Mouse (Mus musculus) gastrocnemius, postnatal 14 days (tissue): ENCODE results near the gene Gtpbp8. TPM values are rescaled to one million over a fixed set of nuclear protein-coding genes. Genes with fewer than 3 reads are reported as not detected.
A peak's percentile ranks its signal among the peaks of the same experiment; 100 is the strongest.

Source experiments
- DNase-seq: peaks from one replicate; pipeline ENCODE4 v3.0.0; 2021; ENCODE audit warnings: mixed read lengths
- intact Hi-C: fragments of 180-260 bp; cut with DNase I; formaldehyde crosslinking; loops from one replicate; pipeline ENCODE4 v1.15.1; 2025; ENCODE audit warnings: low total_unique reads
- total RNA-seq, 2 experiments: library from RNA; stranded (reverse); gene quantifications; 2 replicates each; pipeline ENCODE4 v1.2.3; 2021

Gtpbp8 gene
- total RNA-seq, 2 experiments from 2014 or later: 8.5 to 12.7 TPM

DNA sequence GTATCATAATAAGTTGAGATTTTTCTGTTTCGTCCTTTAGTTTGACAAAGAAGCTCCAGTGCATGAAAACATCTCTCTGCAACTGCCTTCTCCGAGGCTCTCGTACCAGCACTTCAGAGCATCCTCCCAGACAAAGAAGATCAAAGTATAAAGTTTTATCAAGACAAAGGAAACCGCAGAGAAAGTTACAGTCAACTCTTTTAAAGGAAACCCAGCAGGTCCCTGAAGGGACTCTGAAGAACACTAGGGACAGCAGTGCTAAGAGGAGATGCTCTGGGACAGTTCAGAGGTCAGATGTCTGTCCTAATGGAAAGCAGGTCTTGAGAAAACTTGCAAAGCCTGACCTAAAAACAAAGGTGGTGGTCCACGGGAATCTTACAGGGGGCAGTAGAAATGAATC, 10.5 kb downstream of the Gtpbp8 start:
- intact Hi-C loops: no loop called here
- DNase-seq: no peak

DNA sequence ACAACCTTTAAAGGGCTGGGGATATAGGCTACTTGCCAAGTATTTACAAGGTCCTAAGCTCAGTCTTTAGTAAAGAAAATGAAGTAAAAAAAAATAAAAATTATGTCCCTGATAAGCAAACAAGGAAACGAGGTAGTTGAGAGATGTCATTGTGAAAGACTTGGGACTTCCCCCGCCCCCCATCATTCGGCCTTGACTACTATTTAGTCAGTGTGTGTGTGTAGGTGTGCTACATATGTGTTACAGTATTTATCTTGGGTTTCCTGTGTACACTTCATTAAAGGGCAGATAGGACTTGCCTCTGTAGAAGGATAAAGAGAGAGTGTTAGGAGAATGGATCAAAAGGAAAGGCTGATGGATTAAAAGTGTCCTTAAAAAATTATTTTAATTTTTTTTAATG, 12.1 kb downstream of the Gtpbp8 start:
- intact Hi-C loops: no loop called here
- DNase-seq: no peak

DNA sequence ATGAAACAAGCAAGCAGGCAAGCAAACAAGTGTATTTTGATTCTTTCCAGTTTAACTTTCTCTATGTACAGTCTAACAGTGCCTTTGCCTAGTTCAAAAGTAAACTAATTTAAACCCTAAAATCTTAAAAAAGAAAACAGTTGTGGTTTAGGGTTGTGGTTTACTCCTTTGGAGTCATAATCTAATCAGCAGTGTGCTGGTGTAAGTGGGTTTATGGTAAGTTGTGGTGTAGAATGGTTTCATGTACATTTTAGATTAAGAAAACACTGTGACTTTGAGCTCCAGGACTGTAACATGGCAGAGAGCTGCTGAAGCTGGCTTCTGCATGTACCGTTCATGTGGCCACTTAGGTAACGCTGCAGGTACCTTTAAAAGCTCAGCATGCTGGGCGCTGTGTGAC, 18.6 kb downstream of the Gtpbp8 start:
- no peak for DNase-seq
- intact Hi-C loops: no loop called here

DNA sequence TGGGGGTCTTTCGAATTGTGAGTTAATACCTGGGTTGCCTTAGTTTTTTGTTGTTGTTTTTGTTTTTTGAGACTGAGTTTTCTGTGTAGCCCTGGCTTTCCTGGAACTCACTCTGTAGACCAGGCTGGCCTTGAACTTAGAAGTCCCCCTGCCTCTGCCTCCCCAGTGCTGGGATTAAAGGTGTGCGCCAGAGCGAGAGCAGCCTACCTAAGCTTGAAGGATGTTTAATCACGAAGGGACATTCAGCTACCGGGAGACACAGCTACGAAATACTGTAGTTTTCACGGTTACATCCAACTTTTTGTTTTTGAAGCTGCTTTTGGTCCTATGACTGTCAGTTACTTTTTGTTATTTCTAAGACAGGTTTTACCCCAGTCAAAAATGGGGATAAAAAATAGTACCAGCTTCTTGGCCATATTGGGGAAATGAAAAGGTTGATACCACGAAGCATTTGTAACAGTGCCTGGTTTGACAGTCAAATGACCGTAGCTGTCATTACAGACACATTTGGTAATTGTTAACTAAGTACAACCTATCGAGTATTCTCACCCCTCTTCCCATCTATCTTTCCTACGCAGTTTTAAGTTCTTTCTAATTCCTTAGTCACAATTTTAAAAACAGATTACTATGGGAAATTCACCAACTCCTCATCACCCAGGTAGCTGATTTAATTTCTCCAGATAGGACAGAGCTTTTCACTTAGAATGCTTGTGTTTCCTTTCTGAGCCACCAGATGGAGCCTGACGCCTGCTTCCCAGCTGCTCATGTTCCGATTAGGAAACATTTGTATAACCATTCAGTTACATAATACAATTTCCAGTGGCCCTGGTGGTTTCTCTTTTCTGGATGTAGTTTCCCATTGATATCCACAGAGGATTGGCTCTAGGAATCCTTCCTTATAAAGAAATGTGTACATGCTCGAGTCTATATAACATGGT, 20.6 kb downstream of the Gtpbp8 start:
- peak; percentile 69 for DNase-seq
- intact Hi-C loops: no loop called here

DNA sequence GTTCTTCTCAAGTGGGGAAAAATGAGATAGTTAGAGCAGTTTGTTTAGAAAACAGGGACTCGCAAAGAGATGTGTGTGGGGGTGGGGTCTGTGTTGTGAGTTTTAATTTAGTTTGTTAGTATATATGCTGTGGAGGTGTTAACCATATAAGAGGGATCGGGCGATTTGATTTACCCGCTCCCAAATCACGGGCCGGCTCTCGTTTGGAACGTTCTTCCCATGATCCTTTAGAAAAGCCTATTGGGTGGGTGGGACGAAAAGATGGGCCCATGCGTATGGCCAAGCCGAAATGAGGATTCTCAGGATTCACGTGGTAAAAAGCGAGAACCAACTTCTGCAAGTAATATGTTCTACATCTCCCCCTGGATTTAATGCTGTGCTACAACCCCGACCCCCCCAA, 21.3 kb downstream of the Gtpbp8 start:
- intact Hi-C loops: no loop called here
- no peak for DNase-seq

DNA sequence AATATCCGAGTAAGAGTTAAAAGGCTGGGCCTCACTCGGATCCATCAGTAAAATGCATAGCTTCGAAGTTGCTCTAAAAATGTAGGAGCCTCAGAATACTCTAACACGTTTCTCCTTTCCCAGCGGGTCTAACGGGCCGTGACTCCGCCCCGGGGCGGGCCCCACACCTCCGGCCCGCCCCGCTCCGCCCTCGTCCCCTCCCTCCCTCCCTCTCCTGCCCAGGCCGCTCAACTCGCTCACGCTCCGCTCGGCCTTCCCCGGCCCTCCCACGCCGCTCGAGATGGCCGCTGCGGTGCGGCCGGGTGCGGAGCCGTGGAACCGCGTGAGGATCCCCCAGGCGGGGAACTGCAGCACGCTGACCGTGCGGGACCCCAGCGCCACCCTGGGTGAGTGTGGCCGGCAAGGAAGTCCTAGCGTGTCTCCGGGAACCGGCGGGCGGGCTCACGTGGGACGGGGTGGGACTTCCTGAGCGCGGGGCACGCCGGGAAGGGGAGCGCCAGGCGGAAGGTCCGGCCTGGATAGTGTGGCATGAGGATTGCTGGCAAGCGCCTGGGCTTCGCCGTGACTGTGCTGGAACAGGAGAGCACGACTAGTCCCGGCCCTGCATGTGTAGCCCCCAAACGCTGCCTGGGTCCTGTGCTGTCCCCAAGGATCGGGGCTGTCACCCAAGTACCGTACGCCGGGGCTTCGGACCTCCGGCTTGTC, 21.9 kb downstream of the Gtpbp8 start, which contains the start of gene Nepro:
TSS of gene Nepro (plus strand) at position 219 of the 705 bp plus-strand sequence.
- intact Hi-C loops: no loop called here
- DNase-seq: peak; percentile 96

DNA sequence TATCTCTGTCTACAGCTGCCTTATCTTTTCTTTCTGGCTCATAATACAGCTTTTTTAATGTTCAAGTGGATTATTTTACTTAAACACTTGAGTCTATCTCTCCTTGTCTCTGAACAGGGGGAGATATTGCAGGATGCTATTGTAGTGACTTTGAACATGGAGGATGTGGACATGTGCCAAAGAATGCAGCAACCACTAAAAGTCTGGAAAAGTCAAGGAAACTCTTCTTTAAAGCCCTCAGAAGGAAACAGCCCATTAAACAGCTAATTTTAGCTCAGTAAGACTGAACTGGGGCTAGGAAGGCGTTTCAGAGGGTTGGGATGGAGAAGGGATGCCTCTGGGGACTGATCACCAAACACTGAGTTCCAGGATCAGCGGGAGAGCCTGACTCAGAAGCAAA, 23.5 kb downstream of the Gtpbp8 start:
- no peak for DNase-seq
- intact Hi-C loops: no loop called here

DNA sequence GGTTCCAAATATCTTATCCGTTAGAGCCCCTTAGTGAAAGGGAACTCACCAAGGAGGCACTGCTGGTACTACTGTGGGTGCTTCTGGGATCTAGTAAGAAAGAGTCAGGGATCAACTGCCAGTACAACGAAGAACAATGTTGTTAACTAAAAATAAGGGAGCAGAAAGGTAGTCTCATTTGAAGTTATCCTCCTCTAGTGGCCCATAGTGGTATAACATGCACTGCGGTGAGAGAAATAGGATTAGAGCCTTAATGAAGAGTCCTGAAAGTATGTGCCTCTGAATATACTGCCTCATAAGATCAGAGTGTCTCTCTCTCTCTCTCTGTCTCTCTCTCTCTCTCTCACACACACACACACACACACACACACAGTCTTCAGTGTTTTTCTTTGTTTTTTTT, 25.6 kb downstream of the Gtpbp8 start:
- no peak for DNase-seq
- intact Hi-C loops: no loop called here

DNA sequence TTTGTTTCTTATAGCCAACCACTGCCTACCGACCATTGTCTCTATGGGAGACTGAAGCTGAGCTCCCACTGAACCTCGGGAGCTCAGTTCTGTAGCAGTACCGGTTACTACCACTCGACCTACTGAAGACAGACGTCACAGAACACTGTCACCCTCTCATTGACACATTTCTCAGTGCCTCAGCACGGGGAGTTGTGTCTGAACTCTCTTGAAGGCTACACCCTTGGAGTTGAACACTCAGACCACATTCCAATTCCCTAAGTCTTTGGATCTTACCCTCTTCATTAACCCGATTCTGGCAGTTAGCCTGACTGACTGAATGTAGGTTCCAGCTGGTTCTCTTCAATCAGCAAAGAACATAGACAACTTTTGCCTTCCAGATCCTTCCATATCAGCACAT, 26.8 kb downstream of the Gtpbp8 start:
- intact Hi-C loops: no loop called here
- no peak for DNase-seq

DNA sequence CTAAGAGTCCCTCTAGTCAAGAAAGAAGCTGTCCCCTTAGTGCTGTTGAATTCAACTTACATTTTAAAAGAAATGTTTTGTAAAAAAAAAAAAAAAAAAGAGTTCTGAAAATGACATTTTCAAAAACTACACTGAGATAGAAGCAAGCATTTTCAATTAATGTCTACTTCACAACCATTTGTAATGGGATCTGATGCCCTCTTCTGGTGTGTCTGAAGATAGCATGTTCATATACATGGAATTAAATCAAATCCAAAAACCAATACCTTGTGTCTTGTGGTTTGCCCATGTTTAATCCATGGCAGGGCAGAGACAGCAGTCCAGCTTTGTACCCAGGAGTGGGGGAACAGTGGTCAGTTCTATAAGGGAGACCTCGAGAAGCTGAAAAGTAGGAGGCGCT, 28.3 kb downstream of the Gtpbp8 start:
- DNase-seq: no peak
- intact Hi-C loops: no loop called here

DNA sequence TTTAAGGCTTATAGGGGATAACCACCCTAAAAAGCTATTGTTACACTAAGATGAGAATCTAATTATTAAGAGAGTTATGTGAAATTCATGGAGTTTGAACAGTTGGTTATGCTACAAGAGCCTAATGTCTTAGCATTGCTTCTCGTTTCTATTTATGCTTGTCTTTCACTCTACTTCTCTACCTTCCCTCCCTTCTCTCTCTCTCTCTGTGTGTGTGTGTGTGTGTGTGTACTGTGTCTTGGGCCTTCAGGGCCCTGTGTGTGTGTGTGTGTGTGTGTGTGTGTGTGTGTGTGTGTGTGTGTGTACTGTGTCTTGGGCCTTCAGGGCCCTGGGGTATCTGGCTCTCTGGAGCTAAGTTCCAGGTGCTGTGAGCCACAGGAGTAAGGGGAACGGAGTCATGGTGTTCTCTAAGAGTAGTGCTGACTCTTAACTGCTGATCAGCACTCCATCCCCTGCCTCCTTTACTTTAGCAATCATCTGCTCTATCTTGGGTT, 29.0 kb downstream of the Gtpbp8 start:
- DNase-seq: no peak
- intact Hi-C loops: no loop called here

DNA sequence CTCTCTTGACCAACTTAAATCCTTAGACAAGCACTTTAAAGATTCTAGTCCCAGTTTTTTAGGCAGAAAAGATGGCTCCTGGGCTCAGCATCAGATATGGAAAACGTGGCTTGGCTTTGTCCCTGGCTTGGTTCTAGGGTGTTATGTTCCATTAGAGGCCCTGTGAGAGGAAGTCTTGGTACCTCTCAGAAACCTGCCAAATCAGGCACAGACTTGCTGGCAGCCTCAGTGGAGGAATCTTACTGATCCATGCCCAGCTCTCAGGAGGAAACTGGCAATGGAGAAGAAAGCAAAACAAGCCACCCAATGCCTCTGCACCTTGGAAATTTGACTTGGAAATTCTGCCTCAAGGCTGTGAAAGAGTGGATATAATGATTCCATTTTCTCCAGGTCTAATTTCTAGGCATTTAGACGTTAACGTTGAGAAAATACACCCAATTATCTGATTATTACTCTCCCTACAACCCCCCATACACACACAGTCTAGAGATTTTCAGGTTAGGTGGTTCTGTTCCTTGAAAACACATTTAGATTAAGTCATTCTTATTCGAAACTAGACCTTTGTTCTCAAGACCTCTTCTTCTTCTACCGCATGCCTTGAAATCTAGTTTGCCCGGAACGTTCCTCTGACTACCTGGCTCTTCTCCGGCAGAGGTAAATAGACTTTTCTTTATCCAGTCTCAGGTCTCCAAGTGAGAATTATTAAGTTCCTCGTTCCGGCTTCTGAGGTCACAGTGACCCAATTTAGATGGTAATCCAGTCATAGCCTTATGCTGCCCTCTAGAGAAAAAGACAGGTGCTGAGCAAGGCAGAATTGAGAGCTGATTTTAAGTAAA, 29.6 kb downstream of the Gtpbp8 start:
- intact Hi-C loops: no loop called here
- peak; percentile 7 for DNase-seq

DNA sequence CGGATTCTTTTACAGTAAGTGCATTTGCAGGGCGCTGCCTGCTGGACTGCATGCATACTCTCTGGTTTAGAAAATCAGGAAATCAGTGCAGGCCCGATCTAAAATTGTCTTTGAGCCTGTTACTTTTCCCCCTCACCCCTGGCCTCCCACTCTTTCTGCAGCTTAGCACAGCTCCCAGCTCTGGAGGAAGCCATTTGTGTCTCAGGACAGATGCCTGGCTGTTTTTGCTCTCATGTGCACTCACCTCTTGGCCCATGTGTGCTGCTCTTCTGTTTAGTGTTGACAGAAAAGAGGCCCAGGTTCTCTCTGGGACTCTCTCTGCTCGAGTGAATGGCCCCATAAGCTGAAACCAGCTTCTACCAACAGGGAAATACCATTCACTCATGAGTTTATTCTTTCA, 42.7 kb downstream of the Gtpbp8 start:
- intact Hi-C loops: loop anchor here (10.0 kb wide), 1 partner anchor 219 kb away; no protein-coding TSS in a partner anchor
- no peak for DNase-seq

DNA sequence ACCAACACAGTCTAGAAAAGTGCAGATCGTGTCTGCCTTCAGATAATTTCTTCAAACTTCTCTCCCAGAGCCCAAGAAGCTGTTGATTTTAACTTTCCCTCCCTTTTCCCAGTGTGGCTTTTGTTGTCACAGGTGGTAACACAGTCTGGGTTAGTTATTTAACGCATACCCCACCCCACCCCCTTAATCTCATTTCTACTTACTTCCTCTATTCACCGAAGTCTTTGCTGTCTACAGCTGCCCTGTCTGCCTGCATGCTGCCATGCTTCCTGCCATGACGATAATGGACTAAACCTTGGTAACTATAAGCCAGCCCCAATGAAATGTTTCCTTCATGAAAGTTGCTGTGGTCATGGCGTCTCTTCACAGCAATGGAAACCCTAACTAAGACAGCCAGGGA, 43.9 kb downstream of the Gtpbp8 start:
- no peak for DNase-seq
- intact Hi-C loops: loop anchor here (10.0 kb wide), 1 partner anchor 217 kb away; no protein-coding TSS in a partner anchor

DNA sequence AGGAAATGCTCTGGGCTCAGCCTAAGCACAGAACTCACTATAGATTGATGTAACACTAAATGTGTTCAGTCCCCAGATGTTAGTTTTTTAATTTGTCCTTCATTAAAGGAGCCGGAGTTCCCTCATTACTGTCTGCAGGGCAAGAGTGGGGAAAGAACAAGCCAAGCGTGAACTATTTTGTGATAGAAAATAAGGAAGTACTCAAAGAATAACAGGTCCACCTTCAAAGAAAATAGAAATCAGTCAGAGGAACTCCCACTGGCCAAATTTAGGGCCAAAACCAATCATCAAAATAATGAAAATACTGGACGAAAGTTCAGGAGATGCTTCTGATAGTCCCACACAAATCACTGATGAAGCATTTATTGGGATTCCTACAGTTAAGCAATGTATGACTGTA, 45.0 kb downstream of the Gtpbp8 start:
- intact Hi-C loops: loop anchor here (10.0 kb wide), 1 partner anchor 216 kb away; no protein-coding TSS in a partner anchor

DNA sequence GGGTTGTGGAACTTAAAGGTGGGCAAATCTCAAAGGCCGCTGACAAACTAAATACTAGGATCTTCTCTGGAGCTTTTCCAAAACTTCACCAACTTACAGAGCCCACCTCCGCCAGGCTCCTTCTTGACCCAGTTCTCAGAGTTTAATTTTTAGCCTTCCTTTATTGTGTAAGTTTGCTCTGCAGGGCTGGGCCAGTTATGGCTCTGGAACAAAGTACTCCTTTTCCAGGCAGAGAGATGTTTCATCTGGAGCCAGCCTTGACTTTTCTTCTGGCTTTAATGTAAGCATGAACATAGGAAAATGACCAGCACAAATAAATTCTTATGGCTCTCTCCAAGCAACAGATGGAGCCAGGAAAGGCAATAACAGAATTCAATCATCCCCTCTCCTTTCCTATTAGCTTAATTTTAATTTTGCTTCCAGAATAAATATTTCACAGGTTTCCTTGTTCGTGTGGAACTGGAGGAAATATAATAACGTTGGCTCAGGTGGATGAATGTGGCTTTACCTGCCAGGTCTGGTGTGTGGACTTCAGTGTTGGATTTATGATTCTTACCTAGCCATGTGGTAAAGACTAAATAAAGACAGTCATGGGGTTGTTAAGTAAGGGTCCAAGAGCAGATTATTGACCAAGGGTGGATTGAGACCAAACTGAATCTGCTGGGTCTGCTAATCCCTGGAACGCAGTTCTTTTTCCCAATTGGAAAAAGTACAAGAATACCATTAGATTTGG, 48.5 kb downstream of the Gtpbp8 start:
- intact Hi-C loops: no loop called here
- DNase-seq: no peak

More for the DNA sequence above, 45.0 kb downstream of the Gtpbp8 start:
- DNase-seq: no peak

DNA sequence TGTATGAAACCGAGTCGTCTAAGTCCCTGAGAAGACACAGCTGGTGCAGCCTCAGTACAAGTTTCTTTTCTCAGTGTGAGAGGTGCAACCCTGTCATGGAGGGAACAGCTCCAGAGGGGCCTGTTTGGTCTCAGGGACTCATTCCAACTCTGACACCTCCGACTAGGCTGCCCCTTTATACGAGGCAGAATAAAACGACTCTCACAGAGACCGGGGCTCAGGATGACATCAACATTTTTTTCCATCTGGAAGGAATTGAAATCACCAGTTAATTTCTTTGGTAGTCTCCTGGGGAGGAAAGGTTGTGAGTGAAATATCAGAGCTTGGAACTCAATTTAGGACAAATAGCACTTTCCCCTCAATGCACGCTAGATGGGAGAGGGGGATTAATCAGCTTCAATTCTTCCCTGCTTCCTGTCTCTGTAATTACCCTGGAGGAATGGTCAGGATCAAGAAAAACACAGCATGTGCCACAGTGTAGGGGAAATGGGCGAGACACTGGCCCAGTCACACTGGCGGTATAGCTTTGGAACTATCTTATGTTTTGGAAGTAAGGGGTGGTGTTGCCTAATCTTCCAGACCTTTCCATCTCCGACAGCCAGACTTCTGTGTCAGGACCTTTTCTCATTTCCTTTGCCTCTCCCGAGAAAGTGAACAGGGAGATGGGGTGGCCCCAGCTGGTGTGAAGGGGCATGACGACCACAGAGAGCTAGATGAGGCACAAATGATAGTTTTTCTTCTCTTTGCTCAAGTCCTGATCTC, 50.1 kb downstream of the Gtpbp8 start:
- DNase-seq: no peak
- intact Hi-C loops: no loop called here

DNA sequence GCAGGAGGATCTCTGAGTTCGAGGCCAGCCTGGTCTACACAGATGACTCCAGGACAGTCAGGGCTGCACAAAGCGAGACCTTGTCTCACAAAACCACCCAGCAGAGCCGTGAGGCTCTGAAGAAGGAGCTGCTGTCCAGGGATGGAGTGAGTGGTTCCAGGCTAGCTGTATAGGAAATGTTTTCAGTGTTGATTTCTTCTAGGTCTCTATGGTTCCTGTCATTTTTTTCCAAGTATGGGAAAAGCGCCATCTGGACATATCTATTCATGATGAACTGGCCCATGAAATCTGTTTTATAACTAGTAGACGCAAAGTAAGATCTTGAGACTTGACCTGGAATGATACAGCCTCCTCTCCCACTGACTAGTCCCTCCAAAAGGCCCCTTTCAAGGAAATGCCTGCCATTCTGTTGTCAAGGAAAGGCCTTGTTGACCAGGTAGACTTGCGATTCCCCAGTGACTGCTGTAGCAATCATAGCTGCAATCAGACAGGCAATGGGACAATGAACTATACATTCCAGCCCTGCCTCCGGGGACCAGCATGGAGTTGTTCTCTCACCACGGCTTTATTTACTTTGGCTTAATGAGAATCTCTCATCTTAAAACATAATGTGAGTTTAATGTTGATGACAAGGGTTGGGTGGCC, 50.8 kb downstream of the Gtpbp8 start:
- intact Hi-C loops: no loop called here
- DNase-seq: no peak
